ENCODE assay signal across 9 mouse cellular contexts in genomic region chr11:34314534-34315379, GRCm38 (mm10). TPM values are rescaled to one million over a fixed set of nuclear protein-coding genes. Genes with fewer than 3 reads are reported as not detected.
DNase-seq lines count a peak whose midpoint lies in the region; ATAC-seq lines count a peak whose summit lies in the region.
"Had no signal": no experiment of that assay in that cellular context is flagged by ENCODE, and none has a peak within 500 bp of the region (broad histone marks: within the 10 kb centered on the region; RNA-seq: fewer than 3 reads in every experiment).

Gene Fam196b (plus strand): TSS chr11:34314822.

- H3K9me3 ChIP-seq in embryonic facial prominence, embryonic 12.5 days, result no peaks in the 10 kb centered on the region
- no peaks in the 10 kb centered on the region for H3K9me3 ChIP-seq in hindbrain, embryonic 13.5 days

- intact Hi-C loops in left cerebral cortex, postnatal 4 days (cut with DNase I), result loop anchor here (10.0 kb wide), 1 partner anchor 500 kb away; no protein-coding TSS in a partner anchor

- H3K9ac ChIP-seq in embryonic facial prominence, embryonic 12.5 days, result no peak within 1 kb of the TSS
- H3K9ac ChIP-seq in hindbrain, embryonic 13.5 days, result peak within 1 kb of the TSS; percentile 69

- peak within 1 kb of the TSS; percentile 52 for H3K4me2 ChIP-seq in embryonic facial prominence, embryonic 12.5 days (replicated peaks)
- peak within 1 kb of the TSS; percentile 55 for H3K4me2 ChIP-seq in hindbrain, embryonic 13.5 days

- no peaks in the 10 kb centered on the region for H3K36me3 ChIP-seq in embryonic facial prominence, embryonic 12.5 days
- H3K36me3 ChIP-seq in hindbrain, embryonic 13.5 days, result no peaks in the 10 kb centered on the region

- no peaks in the 10 kb centered on the region for H3K4me1 ChIP-seq in embryonic facial prominence, embryonic 12.5 days
- H3K4me1 ChIP-seq in hindbrain, embryonic 13.5 days (replicated peaks), result peaks cover 33% of the 10 kb centered on the region

- H3K4me3 ChIP-seq in embryonic facial prominence, embryonic 12.5 days, result peak within 1 kb of the TSS; percentile 28
- peak within 1 kb of the TSS; percentile 43 for H3K4me3 ChIP-seq in hindbrain, embryonic 13.5 days

- peak; percentile 60; the same call in 1 of the 2 replicates for ATAC-seq in embryonic facial prominence, embryonic 12.5 days (ENCODE audit: insufficient number of reproducible peaks, insufficient read depth, low FRiP score, low TSS enrichment)
- peak; percentile 72 for ATAC-seq in hindbrain, embryonic 13.5 days (ENCODE audit: low FRiP score)

- 2% methylated on average over 13 of the region's 13 CpGs for WGBS in embryonic facial prominence, embryonic 12.5 days
- 2% methylated on average over 13 of the region's 13 CpGs for WGBS in hindbrain, embryonic 13.5 days

- no peak within 1 kb of the TSS for H3K27ac ChIP-seq in embryonic facial prominence, embryonic 12.5 days
- H3K27ac ChIP-seq in hindbrain, embryonic 13.5 days, result peak within 1 kb of the TSS; percentile 68

- peak; percentile 36 for DNase-seq in adrenal gland, postnatal 10 days
- no peak for DNase-seq in adrenal gland, postnatal 4 days (ENCODE audit: low spot score in 2 of 2)
- peak; percentile 51 for DNase-seq in NIH3T3 (ENCODE audit: low read depth)
- peak; percentile 10 for DNase-seq in left cerebral cortex, postnatal 4 days
- peak; percentile 38 for DNase-seq in neural tube, embryonic 10.5 days (ENCODE audit: extremely low spot score, low spot score)
- no peak for DNase-seq in urinary bladder, postnatal 36 days (ENCODE audit: low spot score in 2 of 2)

- no peaks in the 10 kb centered on the region for H3K27me3 ChIP-seq in embryonic facial prominence, embryonic 12.5 days
- peaks cover 15% of the 10 kb centered on the region; the same call in 1 of the 2 replicates for H3K27me3 ChIP-seq in hindbrain, embryonic 13.5 days

RNA-seq across cellular contexts. Expression of gene Fam196b, which starts in this region (rescaled TPM):
- under 1 TPM in 1 of 2 experiments, not detected in 1; 0.30 TPM for total RNA-seq in adrenal gland, postnatal 10 days (2021)
- total RNA-seq in adrenal gland, postnatal 4 days (2021), result under 1 TPM; 0.11 to 0.14 TPM
- 1.1 and 1.4 TPM in 2 replicates for polyA plus RNA-seq in embryonic facial prominence, embryonic 12.5 days (2016; fragmentation: Nextera tagmentation; extraction: Ambion mirVana)
- 3.5 and 3.8 TPM in 2 replicates for polyA plus RNA-seq in hindbrain, embryonic 13.5 days (2015; fragmentation: Nextera tagmentation; extraction: Ambion mirVana)
- 1 to 10 TPM; 2.3 to 2.7 TPM for total RNA-seq in left cerebral cortex, postnatal 4 days (2021)
- polyA plus RNA-seq: C2C12 had no signal

Comparison
In these comparisons a context has a peak if more than half of its experiments do, and no peak if none do; other contexts are left out.
1. Peak in DNase-seq in adrenal gland, postnatal 10 days; RNA of the gene not detected or under 1 TPM.
2. DNase-seq: peak in NIH3T3 (single experiment), left cerebral cortex, postnatal 4 days (single experiment) and neural tube, embryonic 10.5 days (single experiment); none in adrenal gland, postnatal 4 days (0 of 2) and urinary bladder, postnatal 36 days (0 of 2).